Mouse (Mus musculus): ENCODE results near the gene Atp5e.

DNA sequence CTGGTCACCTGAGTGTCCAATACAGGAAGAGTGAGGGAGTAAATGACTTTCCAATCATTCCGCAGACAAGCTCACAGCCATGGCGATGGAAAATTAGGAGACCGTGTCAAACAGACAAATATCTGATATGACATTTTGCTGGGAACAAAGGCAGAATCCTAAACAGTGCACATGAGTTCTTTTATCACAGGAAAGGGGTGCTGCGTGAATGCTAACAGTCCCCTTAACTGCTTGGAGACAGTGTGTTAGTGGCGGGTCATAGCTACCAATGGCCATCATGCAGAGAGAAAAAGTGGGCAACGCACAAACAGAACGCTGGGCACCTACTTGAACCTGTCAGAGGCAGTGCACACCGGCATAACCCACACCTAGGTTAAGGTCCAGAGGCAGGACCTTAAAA, 37.6 kb upstream of the Atp5e start:
- TF ChIP-seq CTCF (IDR thresholded peaks at IDR 0.05; ENCODE audit: low read depth) (no peak), EP300 (IDR thresholded peaks at IDR 0.05; ENCODE audit: low read depth) (no peak)
